Mouse (Mus musculus): ENCODE results near the gene Rfc2. TPM values are rescaled to one million over a fixed set of nuclear protein-coding genes. Genes with fewer than 3 reads are reported as not detected.

The Rfc2 gene
- polyA plus RNA-seq, 1 experiment from 2014 or later = 224 TPM

GRCm38 (mm10) chr5:134617071-134617470 is 35.9 kb downstream of the Rfc2 start:
- Histone ChIP-seq H3K36me3 (ENCODE audit: control insufficient read depth, insufficient read depth, low read length) (peaks cover 62% of the 10 kb centered on the region), H3K27ac (replicated peaks; ENCODE audit: low read depth, low read length) (no peak overlapping the region), H3K4me1 (ENCODE audit: control insufficient read depth, insufficient read depth, low read length) (no peaks in the 10 kb centered on the region), H3K9me3 (ENCODE audit: control insufficient read depth, low read length) (no peaks in the 10 kb centered on the region), H3K4me2 (ENCODE audit: low read depth, low read length) (no peak overlapping the region), H3K4me3 (ENCODE audit: low read depth, low read length) (no peak overlapping the region), H3K27me3 (replicated peaks; ENCODE audit: control insufficient read depth, insufficient read depth, low read length) (no peaks in the 10 kb centered on the region), H3K9ac (ENCODE audit: low read depth, low read length) (no peak overlapping the region)
- 57% methylated on average over 3 of the region's 3 CpGs for WGBS
- ATAC-seq (ENCODE audit: low read depth) = no peak
- no peak for DNase-seq (ENCODE audit: low spot score)

DNA sequence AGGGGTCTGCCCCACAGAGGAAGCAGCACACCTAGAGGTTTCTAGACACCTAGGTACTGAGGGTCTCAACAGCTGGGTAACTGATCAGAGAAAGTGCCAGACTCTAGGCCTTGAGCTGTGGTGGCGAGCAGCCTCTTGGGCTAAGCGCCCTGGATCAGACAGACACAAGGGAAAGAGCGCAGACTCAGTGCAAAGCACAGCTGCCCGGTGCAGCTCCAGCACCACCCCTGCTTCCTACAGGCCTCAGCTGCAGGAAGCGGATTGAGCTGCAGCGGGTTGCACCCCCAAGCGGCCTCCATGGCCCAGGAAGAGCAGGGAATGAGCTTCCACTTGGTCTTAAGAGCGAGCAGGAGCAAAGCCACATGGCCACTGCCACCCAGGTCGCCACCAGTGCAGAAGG is 39.3 kb downstream of the Rfc2 start:
- peak; percentile 12; the same call in 1 of the 2 replicates for ATAC-seq (ENCODE audit: low read depth)
- H3K27me3 ChIP-seq (replicated peaks; ENCODE audit: control insufficient read depth, insufficient read depth, low read length) = no peaks in the 10 kb centered on the region
- 96% methylated on average over 9 of the region's 9 CpGs for WGBS
- H3K27ac ChIP-seq (replicated peaks; ENCODE audit: low read depth, low read length) = no peak overlapping the region
- peaks cover 90% of the 10 kb centered on the region for H3K36me3 ChIP-seq (ENCODE audit: control insufficient read depth, insufficient read depth, low read length)
- H3K9ac ChIP-seq (ENCODE audit: low read depth, low read length) = no peak overlapping the region
- no peaks in the 10 kb centered on the region for H3K9me3 ChIP-seq (ENCODE audit: control insufficient read depth, low read length)
- H3K4me2 ChIP-seq (ENCODE audit: low read depth, low read length) = no peak overlapping the region
- H3K4me1 ChIP-seq (ENCODE audit: control insufficient read depth, insufficient read depth, low read length) = no peaks in the 10 kb centered on the region
- DNase-seq (ENCODE audit: low spot score) = no peak
- no peak overlapping the region for H3K4me3 ChIP-seq (ENCODE audit: low read depth, low read length)

GRCm38 (mm10) chr5:134621099-134621640 is 40.0 kb downstream of the Rfc2 start:
- Histone ChIP-seq H3K9ac (ENCODE audit: low read depth, low read length) (no peak overlapping the region), H3K27me3 (replicated peaks; ENCODE audit: control insufficient read depth, insufficient read depth, low read length) (no peaks in the 10 kb centered on the region), H3K36me3 (ENCODE audit: control insufficient read depth, insufficient read depth, low read length) (peaks cover 97% of the 10 kb centered on the region), H3K27ac (replicated peaks; ENCODE audit: low read depth, low read length) (no peak overlapping the region), H3K9me3 (ENCODE audit: control insufficient read depth, low read length) (no peaks in the 10 kb centered on the region), H3K4me1 (ENCODE audit: control insufficient read depth, insufficient read depth, low read length) (no peaks in the 10 kb centered on the region), H3K4me3 (ENCODE audit: low read depth, low read length) (no peak overlapping the region), H3K4me2 (ENCODE audit: low read depth, low read length) (no peak overlapping the region)
- DNase-seq (ENCODE audit: low spot score) = no peak
- 91% methylated on average over 16 of the region's 16 CpGs for WGBS
- ATAC-seq (ENCODE audit: low read depth) = no peak

GRCm38 (mm10) chr5:134622069-134622468 is 40.9 kb downstream of the Rfc2 start:
- Histone ChIP-seq H3K9ac (ENCODE audit: low read depth, low read length) (no peak overlapping the region), H3K4me3 (ENCODE audit: low read depth, low read length) (no peak overlapping the region), H3K27ac (replicated peaks; ENCODE audit: low read depth, low read length) (no peak overlapping the region), H3K9me3 (ENCODE audit: control insufficient read depth, low read length) (no peaks in the 10 kb centered on the region), H3K36me3 (ENCODE audit: control insufficient read depth, insufficient read depth, low read length) (peaks cover 100% of the 10 kb centered on the region), H3K4me1 (ENCODE audit: control insufficient read depth, insufficient read depth, low read length) (no peaks in the 10 kb centered on the region), H3K27me3 (replicated peaks; ENCODE audit: control insufficient read depth, insufficient read depth, low read length) (no peaks in the 10 kb centered on the region), H3K4me2 (ENCODE audit: low read depth, low read length) (no peak overlapping the region)
- 79% methylated on average over 2 of the region's 2 CpGs for WGBS
- no peak for DNase-seq (ENCODE audit: low spot score)
- ATAC-seq (ENCODE audit: low read depth) = no peak

DNA sequence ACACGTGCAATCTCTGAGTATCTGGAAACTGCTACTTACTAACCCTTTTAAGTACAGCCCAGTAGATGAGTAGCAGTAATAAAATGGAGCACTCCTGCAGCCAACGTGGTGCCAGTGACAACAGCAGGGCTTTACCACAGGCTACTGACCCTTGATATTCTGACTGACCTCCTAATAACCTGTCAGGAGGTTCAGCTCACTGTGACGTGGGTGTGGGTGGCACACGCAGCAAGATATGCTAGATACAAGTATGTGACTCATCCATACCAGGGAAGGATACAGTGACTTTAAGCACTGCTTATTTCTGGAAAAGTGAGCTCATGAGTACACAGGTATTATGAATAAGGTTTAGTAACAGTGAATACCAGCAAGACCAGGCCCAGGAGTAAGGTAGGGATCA is 48.3 kb downstream of the Rfc2 start:
- no peaks in the 10 kb centered on the region for H3K9me3 ChIP-seq (ENCODE audit: control insufficient read depth, low read length)
- H3K4me1 ChIP-seq (ENCODE audit: control insufficient read depth, insufficient read depth, low read length) = no peaks in the 10 kb centered on the region; the same call in 1 of the 2 replicates
- no peak overlapping the region for H3K27ac ChIP-seq (replicated peaks; ENCODE audit: low read depth, low read length)
- H3K36me3 ChIP-seq (ENCODE audit: control insufficient read depth, insufficient read depth, low read length) = peaks cover 79% of the 10 kb centered on the region
- no peak overlapping the region for H3K9ac ChIP-seq (ENCODE audit: low read depth, low read length)
- no peak overlapping the region for H3K4me2 ChIP-seq (ENCODE audit: low read depth, low read length)
- 81% methylated on average over 4 of the region's 4 CpGs for WGBS
- DNase-seq (ENCODE audit: low spot score) (no peak), ATAC-seq (ENCODE audit: low read depth) (no peak)
- H3K27me3 ChIP-seq (replicated peaks; ENCODE audit: control insufficient read depth, insufficient read depth, low read length) = no peaks in the 10 kb centered on the region
- no peak overlapping the region for H3K4me3 ChIP-seq (ENCODE audit: low read depth, low read length)

DNA sequence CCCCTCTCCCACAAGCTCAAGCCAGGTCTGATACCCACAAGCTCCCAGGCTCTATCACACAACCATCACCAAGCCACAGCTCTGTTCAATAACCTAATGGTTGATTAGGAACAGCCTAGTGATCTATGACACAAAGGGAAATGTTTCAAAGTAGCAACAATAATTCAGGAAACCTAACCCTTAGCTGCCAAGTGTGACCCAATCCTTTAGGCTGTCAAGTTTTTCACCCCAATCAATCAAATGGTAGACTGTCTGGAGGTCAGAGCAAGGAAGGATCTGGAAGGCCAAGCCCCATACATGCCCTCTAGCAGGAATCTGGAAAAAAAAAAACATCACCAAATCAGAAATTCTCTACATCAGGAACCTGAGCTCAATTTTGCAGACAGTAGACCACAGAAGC is 49.7 kb downstream of the Rfc2 start:
- H3K36me3 ChIP-seq (ENCODE audit: control insufficient read depth, insufficient read depth, low read length) = peaks cover 77% of the 10 kb centered on the region
- ATAC-seq (ENCODE audit: low read depth) = no peak

DNA sequence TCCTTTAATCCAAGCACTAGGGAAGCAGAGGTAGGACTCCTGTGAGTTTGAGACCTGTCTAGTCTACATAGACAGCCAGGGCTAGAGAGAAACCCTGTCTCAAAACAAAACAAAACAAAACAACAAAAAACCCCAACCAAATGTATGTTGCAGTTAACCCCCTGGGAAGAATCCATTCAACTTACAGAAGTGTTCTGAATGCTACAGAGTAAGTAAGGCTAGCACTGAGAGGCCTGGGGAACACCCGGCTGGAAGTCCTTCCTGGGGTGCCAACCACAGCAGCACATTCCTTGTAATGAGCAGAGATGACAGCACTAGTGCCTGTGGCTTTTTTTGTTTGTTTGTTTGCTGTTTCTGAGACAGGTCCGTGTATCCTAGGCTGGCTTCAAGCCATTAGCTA is 51.7 kb downstream of the Rfc2 start:
- H3K9ac ChIP-seq (ENCODE audit: low read depth, low read length) = no peak overlapping the region
- no peaks in the 10 kb centered on the region for H3K27me3 ChIP-seq (replicated peaks; ENCODE audit: control insufficient read depth, insufficient read depth, low read length)
- H3K9me3 ChIP-seq (ENCODE audit: control insufficient read depth, low read length) = no peaks in the 10 kb centered on the region
- ATAC-seq (ENCODE audit: low read depth) (no peak), DNase-seq (ENCODE audit: low spot score) (no peak)
- peaks cover 6% of the 10 kb centered on the region for H3K4me1 ChIP-seq (ENCODE audit: control insufficient read depth, insufficient read depth, low read length)
- 66% methylated on average over 2 of the region's 2 CpGs for WGBS
- H3K36me3 ChIP-seq (ENCODE audit: control insufficient read depth, insufficient read depth, low read length) = peaks cover 68% of the 10 kb centered on the region
- no peak overlapping the region for H3K27ac ChIP-seq (replicated peaks; ENCODE audit: low read depth, low read length)
- H3K4me2 ChIP-seq (ENCODE audit: low read depth, low read length) = no peak overlapping the region
- no peak overlapping the region for H3K4me3 ChIP-seq (ENCODE audit: low read depth, low read length)

More for the DNA sequence above, 49.7 kb downstream of the Rfc2 start:
- DNase-seq (ENCODE audit: low spot score) = no peak
- Histone ChIP-seq H3K4me2 (ENCODE audit: low read depth, low read length) (no peak overlapping the region), H3K9ac (ENCODE audit: low read depth, low read length) (no peak overlapping the region), H3K4me3 (ENCODE audit: low read depth, low read length) (no peak overlapping the region), H3K4me1 (ENCODE audit: control insufficient read depth, insufficient read depth, low read length) (no peaks in the 10 kb centered on the region; the same call in 1 of the 2 replicates), H3K9me3 (ENCODE audit: control insufficient read depth, low read length) (no peaks in the 10 kb centered on the region), H3K27me3 (replicated peaks; ENCODE audit: control insufficient read depth, insufficient read depth, low read length) (no peaks in the 10 kb centered on the region), H3K27ac (replicated peaks; ENCODE audit: low read depth, low read length) (no peak overlapping the region)

GRCm38 (mm10) chr5:134637820-134638367 is 56.7 kb downstream of the Rfc2 start:
- WGBS = 32% methylated on average over 5 of the region's 5 CpGs
- H3K4me3 ChIP-seq (ENCODE audit: low read depth, low read length) = peak overlapping the region; percentile 97
- peaks cover 35% of the 10 kb centered on the region for H3K36me3 ChIP-seq (ENCODE audit: control insufficient read depth, insufficient read depth, low read length)
- peak overlapping the region; percentile 96 for H3K27ac ChIP-seq (replicated peaks; ENCODE audit: low read depth, low read length)
- DNase-seq (ENCODE audit: low spot score) (no peak), ATAC-seq (ENCODE audit: low read depth) (no peak)
- peak overlapping the region; percentile 99 for H3K9ac ChIP-seq (ENCODE audit: low read depth, low read length)
- H3K4me1 ChIP-seq (ENCODE audit: control insufficient read depth, insufficient read depth, low read length) = peaks cover 11% of the 10 kb centered on the region
- no peaks in the 10 kb centered on the region for H3K27me3 ChIP-seq (replicated peaks; ENCODE audit: control insufficient read depth, insufficient read depth, low read length)
- H3K9me3 ChIP-seq (ENCODE audit: control insufficient read depth, low read length) = no peaks in the 10 kb centered on the region
- H3K4me2 ChIP-seq (ENCODE audit: low read depth, low read length) = peak overlapping the region; percentile 72

All from embryonic facial prominence, embryonic 14.5 days (tissue).